Mouse (Mus musculus) MEL (cell line): ENCODE measurements around the gene Spen. TPM values are rescaled to one million over a fixed set of nuclear protein-coding genes. Genes with fewer than 3 reads are reported as not detected.

ENCODE experiments used
- DNase-seq: peaks from one replicate; pipeline ENCODE4 v3.0.0; 2011; ENCODE audit warnings: low read depth, low spot score
- H3K27ac ChIP-seq: 2 replicates; pipeline ENCODE4 v1.5.1; 2012; ENCODE audit warnings: low read depth, mild to moderate bottlenecking, control low read depth, low read length, moderate library complexity; ENCODE audit not compliant: control insufficient read depth
- H3K27me3 ChIP-seq, 2 experiments: fragments of 150-350 bp in 1 of 2; sonication (generic) in 1 of 2; 2 replicates each; pipeline ENCODE4 v1.6.1; 2012; ENCODE audit warnings: low read length in 2 of 2, mild to moderate bottlenecking in 2 of 2, improper control_type of control experiment in 1 of 2, moderate library complexity in 1 of 2; ENCODE audit not compliant: insufficient read depth in 2 of 2, control insufficient read depth in 1 of 2
- H3K36me3 ChIP-seq, 2 experiments: 2 replicates each; pipeline ENCODE4 v1.6.1; 2012 to 2014; ENCODE audit warnings: low read length in 2 of 2, improper control_type of control experiment in 1 of 2, inconsistent platforms in 1 of 2, mild to moderate bottlenecking in 1 of 2; ENCODE audit not compliant: insufficient read depth in 2 of 2, control insufficient read depth in 1 of 2
- H3K4me1 ChIP-seq, 2 experiments: fragments of 150-350 bp in 1 of 2; sonication (generic) in 1 of 2; 2 replicates each; pipeline ENCODE4 v1.6.1; 2012; ENCODE audit warnings: low read length in 2 of 2, improper control_type of control experiment in 1 of 2, mild to moderate bottlenecking in 1 of 2; ENCODE audit not compliant: insufficient read depth in 2 of 2, control insufficient read depth in 1 of 2
- H3K4me3 ChIP-seq, 2 experiments: fragments of 150-350 bp in 1 of 2; sonication (generic) in 1 of 2; 2 replicates each; pipeline ENCODE4 v1.5.1; 2012; ENCODE audit warnings: low read depth in 2 of 2, low read length in 2 of 2, mild to moderate bottlenecking in 2 of 2, moderate library complexity in 2 of 2, control low read depth in 1 of 2, improper control_type of control experiment in 1 of 2; ENCODE audit not compliant: control insufficient read depth in 1 of 2, insufficient read depth in 1 of 2
- H3K79me2 ChIP-seq: 2 replicates; pipeline ENCODE4 v1.6.1; 2012; ENCODE audit warnings: mild to moderate bottlenecking, low read length, moderate library complexity; ENCODE audit not compliant: control insufficient read depth, poor library complexity, insufficient read depth
- H3K9ac ChIP-seq: 2 replicates; pipeline ENCODE4 v1.6.1; 2012; ENCODE audit warnings: low read depth, mild to moderate bottlenecking, control low read depth, low read length, moderate library complexity; ENCODE audit not compliant: control insufficient read depth, poor library complexity, severe bottlenecking
- H3K9me3 ChIP-seq: fragments of 150-350 bp; sonication (generic); replicated peaks from 2 replicates; pipeline ENCODE4 v1.6.1; 2012; ENCODE audit warnings: mild to moderate bottlenecking, low read length, improper control_type of control experiment, moderate library complexity; ENCODE audit not compliant: insufficient read depth
- BHLHE40 ChIP-seq: IDR thresholded peaks from 2 replicates; pipeline ENCODE4 v1.6.1; 2012; ENCODE audit warnings: low read depth, mild to moderate bottlenecking, inconsistent platforms, low read length, improper control_type of control experiment, borderline replicate concordance
- CHD1 ChIP-seq: IDR thresholded peaks from 2 replicates; pipeline ENCODE4 v1.6.1; 2012; ENCODE audit warnings: low read depth, mild to moderate bottlenecking, inconsistent platforms, low read length, improper control_type of control experiment
- CHD2 ChIP-seq: IDR thresholded peaks from 2 replicates; pipeline ENCODE4 v1.6.1; 2011; ENCODE audit warnings: low read length, improper control_type of control experiment
- CTCF ChIP-seq, 3 experiments: IDR thresholded peaks in 2 of 3; conservative IDR thresholded peaks in 1 of 3; 2 replicates each; pipeline ENCODE4 v1.5.1; 2011 to 2012; ENCODE audit warnings: low read length in 3 of 3, low read depth in 2 of 3, mild to moderate bottlenecking in 2 of 3, improper control_type of control experiment in 1 of 3, inconsistent platforms in 1 of 3, mixed read lengths in 1 of 3, moderate library complexity in 1 of 3; ENCODE audit not compliant: control insufficient read depth in 1 of 3, insufficient read depth in 1 of 3, poor library complexity in 1 of 3, severe bottlenecking in 1 of 3
- E2F4 ChIP-seq: IDR thresholded peaks from 2 replicates; pipeline ENCODE4 v1.6.1; 2011; ENCODE audit warnings: low read depth, low read length, improper control_type of control experiment, borderline replicate concordance
- EP300 ChIP-seq, 2 experiments: IDR thresholded peaks; 2 replicates each; pipeline ENCODE4 v1.6.1; 2011; ENCODE audit warnings: improper control_type of control experiment in 2 of 2, low read length in 2 of 2, low read depth in 1 of 2, mild to moderate bottlenecking in 1 of 2
- ETS1 ChIP-seq: IDR thresholded peaks from 2 replicates; pipeline ENCODE4 v1.6.1; 2012; ENCODE audit warnings: low read depth, mild to moderate bottlenecking, inconsistent platforms, low read length, improper control_type of control experiment, moderate library complexity
- GABPA ChIP-seq: IDR thresholded peaks from 2 replicates; pipeline ENCODE4 v1.6.1; 2012; ENCODE audit warnings: low read depth, mild to moderate bottlenecking, inconsistent platforms, low read length, improper control_type of control experiment, moderate library complexity
- GATA1 ChIP-seq: IDR thresholded peaks from 2 replicates; pipeline ENCODE4 v1.6.1; 2011; ENCODE audit warnings: low read depth, low read length, improper control_type of control experiment
- JUND ChIP-seq: IDR thresholded peaks from 2 replicates; pipeline ENCODE4 v1.6.1; 2011; ENCODE audit warnings: low read depth, mild to moderate bottlenecking, improper control_type of control experiment, low read length
- KAT2A ChIP-seq: conservative IDR thresholded peaks from 2 replicates; pipeline ENCODE4 v1.6.1; 2012; ENCODE audit warnings: low read depth, low read length, improper control_type of control experiment, inconsistent platforms
- MAFK ChIP-seq: IDR thresholded peaks from 2 replicates; pipeline ENCODE4 v1.6.1; 2011; ENCODE audit warnings: low read depth, mild to moderate bottlenecking, low read length, improper control_type of control experiment, borderline replicate concordance
- MAZ ChIP-seq: IDR thresholded peaks from 2 replicates; pipeline ENCODE4 v1.6.1; 2012; ENCODE audit warnings: low read depth, mild to moderate bottlenecking, inconsistent platforms, low read length, improper control_type of control experiment
- MEF2A ChIP-seq: IDR thresholded peaks from 2 replicates; pipeline ENCODE4 v1.6.1; 2014; ENCODE audit warnings: low read depth, mild to moderate bottlenecking, inconsistent platforms, low read length, improper control_type of control experiment; ENCODE audit not compliant: poor library complexity, insufficient replicate concordance, severe bottlenecking; ENCODE audit errors: extremely low read depth
- MXI1 ChIP-seq: IDR thresholded peaks from 2 replicates; pipeline ENCODE4 v1.6.1; 2011; ENCODE audit warnings: mild to moderate bottlenecking, low read depth, low read length, improper control_type of control experiment
- MYB ChIP-seq: IDR thresholded peaks from 2 replicates; pipeline ENCODE4 v1.6.1; 2011; ENCODE audit warnings: mild to moderate bottlenecking, low read depth, low read length, improper control_type of control experiment
- NELFE ChIP-seq: IDR thresholded peaks from 2 replicates; pipeline ENCODE4 v1.6.1; 2011; ENCODE audit warnings: low read depth, low read length, improper control_type of control experiment
- NRF1 ChIP-seq: IDR thresholded peaks from 2 replicates; pipeline ENCODE4 v1.6.1; 2014; ENCODE audit warnings: low read depth, mild to moderate bottlenecking, inconsistent platforms, low read length, improper control_type of control experiment, moderate library complexity; ENCODE audit not compliant: poor library complexity, insufficient read depth, severe bottlenecking
- POLR2A ChIP-seq, 2 experiments: IDR thresholded peaks; 2 replicates each; pipeline ENCODE4 v1.6.1; 2011 to 2012; ENCODE audit warnings: low read length in 2 of 2, mild to moderate bottlenecking in 2 of 2, control low read depth in 1 of 2, improper control_type of control experiment in 1 of 2, low read depth in 1 of 2, moderate library complexity in 1 of 2; ENCODE audit not compliant: control insufficient read depth in 1 of 2, insufficient read depth in 1 of 2, poor library complexity in 1 of 2
- POLR2AphosphoS2 ChIP-seq: IDR thresholded peaks from 2 replicates; pipeline ENCODE4 v1.6.1; 2011; ENCODE audit warnings: low read length, improper control_type of control experiment
- POLR2AphosphoS5 ChIP-seq: IDR thresholded peaks from 2 replicates; pipeline ENCODE4 v1.6.1; 2012; ENCODE audit warnings: low read depth, borderline replicate concordance, mild to moderate bottlenecking, inconsistent platforms, low read length, moderate library complexity, mixed read lengths
- RCOR1 ChIP-seq: IDR thresholded peaks from 2 replicates; pipeline ENCODE4 v1.6.1; 2012; ENCODE audit warnings: low read depth, mild to moderate bottlenecking, inconsistent platforms, low read length, improper control_type of control experiment
- SIN3A ChIP-seq: IDR thresholded peaks from 2 replicates; pipeline ENCODE4 v1.6.1; 2012; ENCODE audit warnings: low read length, improper control_type of control experiment, inconsistent platforms
- SMC3 ChIP-seq: IDR thresholded peaks from 2 replicates; pipeline ENCODE4 v1.6.1; 2011; ENCODE audit warnings: low read depth, low read length, improper control_type of control experiment
- TAL1 ChIP-seq: IDR thresholded peaks from 2 replicates; pipeline ENCODE4 v1.6.1; 2012; ENCODE audit warnings: mild to moderate bottlenecking, inconsistent platforms, low read length, moderate library complexity, mixed read lengths
- TBP ChIP-seq: IDR thresholded peaks from 2 replicates; pipeline ENCODE4 v1.8.0; 2011; ENCODE audit warnings: low read depth, low read length, improper control_type of control experiment
- UBTF ChIP-seq: IDR thresholded peaks from 2 replicates; pipeline ENCODE4 v1.6.1; 2012; ENCODE audit warnings: low read depth, mild to moderate bottlenecking, inconsistent platforms, low read length, improper control_type of control experiment, moderate library complexity, borderline replicate concordance; ENCODE audit not compliant: insufficient read depth
- USF1 ChIP-seq: IDR thresholded peaks from 2 replicates; pipeline ENCODE4 v1.6.1; 2014; ENCODE audit warnings: low read depth, mild to moderate bottlenecking, inconsistent platforms, low read length, improper control_type of control experiment, moderate library complexity
- USF2 ChIP-seq, 2 experiments: IDR thresholded peaks; 2 replicates each; pipeline ENCODE4 v1.6.1; 2011 to 2012; ENCODE audit warnings: improper control_type of control experiment in 2 of 2, low read length in 2 of 2, borderline replicate concordance in 1 of 2, inconsistent platforms in 1 of 2, low read depth in 1 of 2, mild to moderate bottlenecking in 1 of 2; ENCODE audit not compliant: insufficient read depth in 1 of 2
- ZC3H11A ChIP-seq: IDR thresholded peaks from 2 replicates; pipeline ENCODE4 v1.6.1; 2012; ENCODE audit warnings: low read depth, mild to moderate bottlenecking, inconsistent platforms, low read length, improper control_type of control experiment
- ZMIZ1 ChIP-seq: IDR thresholded peaks from 2 replicates; pipeline ENCODE4 v1.6.1; 2012; ENCODE audit warnings: low read depth, mild to moderate bottlenecking, inconsistent platforms, low read length, improper control_type of control experiment, moderate library complexity
- polyA plus RNA-seq, 2 experiments: library from polyadenylated mRNA; stranded (reverse) in 1 of 2; unstranded in 1 of 2; fragments of >175 nt in 1 of 2; fragments of >200 nt in 1 of 2; gene quantifications; 2 replicates each; pipeline versions ENCODE4 v1.2.1 to v1.2.4; 2012; ENCODE audit warnings: low replicate concordance in 2 of 2, low read depth in 1 of 2; ENCODE audit not compliant: insufficient read length in 2 of 2, insufficient read depth in 1 of 2, missing spikeins in 1 of 2
- total RNA-seq: library from RNA; depleted of rRNA; stranded (reverse); fragments of 300-350 nt; gene quantifications from 2 replicates; pipeline ENCODE4 v1.2.3, GENCODE M21; 2012

Gene Spen
- total and polyA plus RNA-seq, 3 experiments: 11.9 to 102 (median 46.9) TPM

DNA sequence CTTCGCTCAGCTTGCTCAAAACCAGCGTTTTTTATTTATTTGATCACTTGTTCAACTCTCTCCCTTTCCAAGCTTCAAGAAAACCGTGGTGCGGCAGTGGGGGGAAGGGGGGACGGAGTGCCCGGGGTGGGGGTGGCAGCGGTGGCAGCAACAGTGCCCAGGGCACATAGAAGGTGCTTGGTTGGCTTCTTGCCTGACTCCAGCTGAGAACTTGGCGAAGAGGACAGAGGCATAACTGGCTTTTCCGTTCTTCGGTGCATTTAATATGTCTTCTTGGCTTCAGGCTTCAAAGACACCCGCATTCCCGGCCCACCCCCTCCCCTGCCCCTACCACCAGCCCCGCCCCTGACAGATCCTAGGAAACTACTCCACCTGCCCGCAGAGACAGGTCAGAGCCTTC is 105.7 kb downstream of the Spen start:
- Histone ChIP-seq H3K9ac (no peak overlapping the region), H3K79me2 (no peaks in the 10 kb centered on the region), H3K27ac (no peak overlapping the region), H3K4me3 (no peak overlapping the region), H3K9me3 (no peaks in the 10 kb centered on the region), H3K4me1 (no peaks in the 10 kb centered on the region), H3K27me3 (no peaks in the 10 kb centered on the region), H3K36me3 (no peaks in the 10 kb centered on the region)
- no peak for DNase-seq
- no peak for TF ChIP-seq CTCF (IDR thresholded peaks at IDR 0.05 in 2 of 3, conservative IDR thresholded peaks at IDR 0.05 in 1 of 3; ENCODE audit: control insufficient read depth in 1 of 3, insufficient read depth in 1 of 3, low read depth in 2 of 3, low read length in 3 of 3, poor library complexity in 1 of 3, severe bottlenecking in 1 of 3)
- no peak for TF ChIP-seq NELFE
- no peak for TF ChIP-seq MEF2A
- no peak for TF ChIP-seq CHD1
- TF ChIP-seq BHLHE40: no peak
- no peak for TF ChIP-seq NRF1
- no peak for TF ChIP-seq POLR2A (IDR thresholded peaks at IDR 0.05; ENCODE audit: control insufficient read depth in 1 of 2, insufficient read depth in 1 of 2, low read depth in 1 of 2, low read length in 2 of 2, poor library complexity in 1 of 2)
- TF ChIP-seq SMC3: no peak
- no peak for TF ChIP-seq UBTF
- TF ChIP-seq JUND: no peak
- no peak for TF ChIP-seq MYB
- TF ChIP-seq TAL1: no peak
- no peak for TF ChIP-seq MAZ
- TF ChIP-seq, all 39 proteins: peak for 0

- Histone ChIP-seq H3K27ac (no peak overlapping the region), H3K9me3 (no peaks in the 10 kb centered on the region), H3K27me3 (no peaks in the 10 kb centered on the region), H3K36me3 (no peaks in the 10 kb centered on the region), H3K9ac (0 out of 2 replicates have a peak overlapping the region, but pooled peaks have one; percentile 42), H3K79me2 (no peaks in the 10 kb centered on the region), H3K4me1 (no peaks in the 10 kb centered on the region), H3K4me3 (peak overlapping the region; percentile 37 to 52; a peak in 3 of 4 replicates)
- peak; percentile 76 for DNase-seq
- no peak for TF ChIP-seq USF2 (IDR thresholded peaks at IDR 0.05; ENCODE audit: borderline replicate concordance in 1 of 2, insufficient read depth in 1 of 2, low read depth in 1 of 2, low read length in 2 of 2)
- TF ChIP-seq GATA1: no peak
- TF ChIP-seq ETS1: no peak
- no peak for TF ChIP-seq TBP
- no peak for TF ChIP-seq POLR2AphosphoS5
- no peak for TF ChIP-seq KAT2A
- TF ChIP-seq UBTF: no peak
- no peak for TF ChIP-seq MAZ
- TF ChIP-seq CTCF (IDR thresholded peaks at IDR 0.05 in 2 of 3, conservative IDR thresholded peaks at IDR 0.05 in 1 of 3; ENCODE audit: control insufficient read depth in 1 of 3, insufficient read depth in 1 of 3, low read depth in 2 of 3, low read length in 3 of 3, poor library complexity in 1 of 3, severe bottlenecking in 1 of 3): peak; percentile 91 to 97 (median 92)
- no peak for TF ChIP-seq ZMIZ1
- no peak for TF ChIP-seq BHLHE40
- no peak for TF ChIP-seq USF1
- TF ChIP-seq JUND: 0 out of 2 replicates have a peak, but pooled peaks have one; percentile 37
- TF ChIP-seq MXI1: no peak
- TF ChIP-seq RCOR1: no peak
- TF ChIP-seq POLR2AphosphoS2: no peak
- TF ChIP-seq EP300 (IDR thresholded peaks at IDR 0.05; ENCODE audit: low read depth in 1 of 2, low read length in 2 of 2): no peak
- peak; percentile 86 for TF ChIP-seq ZC3H11A
- no peak for TF ChIP-seq GABPA
- TF ChIP-seq MYB: no peak
- TF ChIP-seq E2F4: no peak
- TF ChIP-seq CHD2: no peak
- TF ChIP-seq MAFK: no peak
- TF ChIP-seq SIN3A: 0 out of 2 replicates have a peak, but pooled peaks have one; percentile 20
Observed at GRCm38 (mm10) chr4:141430997-141431396, 107.4 kb downstream of the Spen start.
